Mouse (Mus musculus) heart, postnatal 4 days (tissue): ENCODE results near the gene Dnajc16. TPM values are rescaled to one million over a fixed set of nuclear protein-coding genes. Genes with fewer than 3 reads are reported as not detected.

Source experiments
- DNase-seq: peaks from one replicate; pipeline ENCODE4 v3.0.0; 2021
- total RNA-seq, 2 experiments: library from RNA; stranded (reverse); gene quantifications; 2 replicates each; pipeline ENCODE4 v1.2.3; 2021

Dnajc16 gene
- total RNA-seq, 2 experiments from 2014 or later, result 16.6 to 16.8 TPM

- DNase-seq, result no peak
Measured at GRCm38 (mm10) chr4:141760942-141761341, 29.8 kb downstream of the Dnajc16 start.

- no peak for DNase-seq
Measured at GRCm38 (mm10) chr4:141758874-141759542, 31.7 kb downstream of the Dnajc16 start.

DNA sequence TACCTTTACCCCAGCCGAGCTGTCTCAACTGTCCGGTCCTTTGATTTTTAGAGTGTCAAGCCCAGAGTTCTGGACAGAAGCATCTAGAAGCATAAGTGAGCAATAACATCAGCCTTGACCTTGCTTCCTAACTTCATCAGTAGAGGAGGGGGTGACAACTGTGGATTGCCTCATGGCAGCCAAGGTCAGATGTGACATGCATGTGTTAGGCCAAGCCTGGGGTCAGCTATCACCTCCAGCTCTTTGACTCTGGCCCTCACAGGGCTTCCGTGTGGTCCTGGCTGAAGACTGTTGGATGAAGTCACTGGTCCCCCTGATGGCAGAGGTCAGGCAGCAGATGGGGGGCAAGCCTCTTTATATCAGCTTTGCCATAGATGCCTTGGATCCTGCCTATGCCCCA lies 33.6 kb downstream of the Dnajc16 start:
- DNase-seq, result no peak

- DNase-seq, result no peak
Measured at GRCm38 (mm10) chr4:141755375-141755930, 35.3 kb downstream of the Dnajc16 start.

DNA sequence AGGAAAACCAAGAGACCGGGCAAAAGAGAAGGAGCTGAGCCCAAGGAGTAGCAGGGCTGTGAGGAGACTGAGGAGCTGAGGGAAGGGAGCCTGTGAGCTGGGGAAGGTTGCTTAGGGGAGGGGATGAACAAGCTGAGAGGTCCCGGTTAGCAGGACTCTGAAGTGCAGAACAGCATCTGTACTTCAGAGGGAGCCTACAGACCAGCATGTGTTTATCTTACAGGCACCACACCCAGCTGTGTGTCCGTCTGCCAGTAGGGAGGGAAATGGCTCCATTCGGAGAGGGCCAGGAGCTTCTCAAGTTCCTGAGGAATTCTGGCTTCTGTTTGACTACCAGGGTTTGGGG lies 38.7 kb downstream of the Dnajc16 start:
- no peak for DNase-seq

GRCm38 (mm10) chr4:141751419-141752075 lies 39.2 kb downstream of the Dnajc16 start:
- no peak for DNase-seq

DNA sequence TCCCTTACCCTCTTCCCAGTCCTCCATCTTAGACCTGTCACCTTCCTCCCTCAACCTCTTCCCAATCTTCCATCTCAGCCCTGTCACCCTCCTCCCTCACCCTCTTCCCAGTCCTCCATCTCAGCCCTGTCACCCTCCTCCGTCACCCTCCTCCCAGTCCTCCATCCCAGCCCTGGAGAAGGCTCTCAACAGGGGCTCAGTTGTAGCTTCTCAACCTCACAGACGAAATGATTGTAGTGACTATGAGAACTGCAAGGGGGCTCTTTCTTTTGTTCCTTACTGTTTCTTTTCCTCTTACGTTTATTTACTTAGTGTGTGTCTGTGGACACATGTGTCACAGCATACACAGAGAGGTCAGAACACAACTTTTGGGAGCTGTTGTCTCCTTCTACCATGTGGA lies 39.9 kb downstream of the Dnajc16 start:
- DNase-seq, result no peak

GRCm38 (mm10) chr4:141749557-141749956 lies 41.2 kb downstream of the Dnajc16 start:
- peak; percentile 65 for DNase-seq

- no peak for DNase-seq
Measured at GRCm38 (mm10) chr4:141746578-141747346, 44.0 kb downstream of the Dnajc16 start, which contains the start of gene Agmat. Gene Agmat (plus strand): TSS chr4:141746672.

- DNase-seq, result no peak
Measured at GRCm38 (mm10) chr4:141742381-141742780, 48.4 kb downstream of the Dnajc16 start.

GRCm38 (mm10) chr4:141741856-141742255 lies 48.9 kb downstream of the Dnajc16 start:
- DNase-seq, result no peak

DNA sequence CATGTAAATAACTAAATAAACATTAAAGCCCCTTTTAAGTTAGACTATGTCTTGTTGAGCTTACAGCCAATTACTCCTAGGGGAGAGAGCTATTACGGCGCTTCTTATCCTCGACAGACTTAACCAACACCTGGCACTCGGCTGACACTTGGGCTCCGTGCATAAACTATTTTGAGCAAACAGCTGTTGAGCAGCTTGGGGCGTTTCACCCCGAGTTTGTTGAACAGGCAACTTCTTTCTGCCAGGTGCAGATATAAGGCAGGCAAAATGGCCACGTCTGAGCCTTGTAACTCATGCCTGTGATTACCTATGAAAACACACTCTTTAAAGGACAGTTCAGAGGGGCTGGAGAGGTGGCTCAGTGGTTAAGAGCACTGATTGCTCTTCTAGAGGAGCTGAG lies 52.7 kb downstream of the Dnajc16 start:
- no peak for DNase-seq

DNA sequence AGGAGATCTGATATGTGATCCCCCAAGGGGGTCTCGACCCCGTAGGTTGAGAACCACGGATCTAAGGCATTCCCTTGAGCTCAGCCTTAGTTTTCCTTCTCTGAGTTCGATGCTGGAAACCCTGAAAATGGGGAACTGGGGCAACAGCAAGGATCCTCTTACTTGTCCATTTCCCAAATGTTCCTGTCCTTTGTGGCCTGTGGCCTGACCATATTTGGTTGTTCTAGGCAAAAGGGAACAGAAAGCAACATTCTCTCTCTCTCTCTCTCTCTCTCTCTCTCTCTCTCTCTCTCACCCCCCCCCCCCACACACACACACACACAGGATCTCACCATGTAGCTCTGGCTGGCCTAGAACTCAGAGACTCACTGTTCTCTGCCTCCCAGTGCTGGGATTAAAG lies 53.9 kb downstream of the Dnajc16 start:
- DNase-seq, result no peak

- DNase-seq, result no peak
Measured at GRCm38 (mm10) chr4:141735206-141735560, 55.5 kb downstream of the Dnajc16 start.

GRCm38 (mm10) chr4:141734446-141735205 lies 56.1 kb downstream of the Dnajc16 start:
- peak; percentile 88 for DNase-seq

DNA sequence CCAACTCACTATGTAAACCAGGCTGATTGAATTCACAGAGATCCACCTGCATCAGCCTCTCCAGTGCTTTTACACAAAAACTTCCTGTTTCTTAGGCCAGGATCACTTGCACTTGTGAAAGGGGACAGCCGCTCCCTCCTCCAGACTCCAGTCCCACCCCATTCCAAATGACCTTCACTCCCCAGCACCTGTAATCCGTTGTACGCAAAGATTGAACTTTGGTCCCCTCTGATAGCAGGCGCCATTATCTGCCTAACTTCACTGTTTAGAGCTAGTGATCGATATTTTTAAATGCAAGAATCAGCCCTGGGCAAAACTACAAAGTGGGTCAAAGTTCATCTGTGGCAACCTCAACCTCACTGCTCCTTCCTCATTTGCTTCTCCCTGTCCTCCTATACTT lies 59.0 kb downstream of the Dnajc16 start:
- no peak for DNase-seq

- DNase-seq, result no peak
Measured at GRCm38 (mm10) chr4:141730401-141730800, 60.3 kb downstream of the Dnajc16 start.

GRCm38 (mm10) chr4:141729266-141729665 lies 61.5 kb downstream of the Dnajc16 start:
- DNase-seq, result no peak

- DNase-seq, result no peak
Measured at GRCm38 (mm10) chr4:141725738-141726137, 65.0 kb downstream of the Dnajc16 start.

GRCm38 (mm10) chr4:141725277-141725676 lies 65.5 kb downstream of the Dnajc16 start:
- DNase-seq, result no peak

DNA sequence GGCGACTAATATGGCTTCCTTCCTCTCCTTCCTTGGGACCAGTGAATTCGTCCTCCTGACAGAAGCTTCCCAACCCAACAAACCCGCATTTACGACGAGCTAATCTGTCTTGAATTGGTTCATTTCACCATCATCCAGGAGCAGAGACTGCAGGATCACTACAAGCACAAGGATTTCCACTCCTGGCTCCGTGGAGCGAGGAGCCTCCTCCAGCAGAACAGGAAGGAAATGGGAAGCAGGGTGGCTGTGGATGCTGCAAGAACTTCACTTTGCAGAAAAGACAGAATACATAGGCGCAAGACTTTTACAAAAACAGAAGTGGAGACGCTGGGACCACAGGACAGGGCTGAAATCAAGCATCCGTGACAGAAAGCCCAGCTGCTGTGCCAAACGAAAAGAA lies 66.1 kb downstream of the Dnajc16 start:
- no peak for DNase-seq

GRCm38 (mm10) chr4:141723673-141724068 lies 67.1 kb downstream of the Dnajc16 start:
- DNase-seq, result no peak
